Mouse (Mus musculus) frontal cortex, postnatal 14 days (tissue): ENCODE data around the gene Pde6d.

Experiments used
- DNase-seq, 2 experiments: peaks; one replicate each; pipeline ENCODE4 v3.0.0; 2022; ENCODE audit warnings: low spot score in 2 of 2

Pde6d gene

DNA sequence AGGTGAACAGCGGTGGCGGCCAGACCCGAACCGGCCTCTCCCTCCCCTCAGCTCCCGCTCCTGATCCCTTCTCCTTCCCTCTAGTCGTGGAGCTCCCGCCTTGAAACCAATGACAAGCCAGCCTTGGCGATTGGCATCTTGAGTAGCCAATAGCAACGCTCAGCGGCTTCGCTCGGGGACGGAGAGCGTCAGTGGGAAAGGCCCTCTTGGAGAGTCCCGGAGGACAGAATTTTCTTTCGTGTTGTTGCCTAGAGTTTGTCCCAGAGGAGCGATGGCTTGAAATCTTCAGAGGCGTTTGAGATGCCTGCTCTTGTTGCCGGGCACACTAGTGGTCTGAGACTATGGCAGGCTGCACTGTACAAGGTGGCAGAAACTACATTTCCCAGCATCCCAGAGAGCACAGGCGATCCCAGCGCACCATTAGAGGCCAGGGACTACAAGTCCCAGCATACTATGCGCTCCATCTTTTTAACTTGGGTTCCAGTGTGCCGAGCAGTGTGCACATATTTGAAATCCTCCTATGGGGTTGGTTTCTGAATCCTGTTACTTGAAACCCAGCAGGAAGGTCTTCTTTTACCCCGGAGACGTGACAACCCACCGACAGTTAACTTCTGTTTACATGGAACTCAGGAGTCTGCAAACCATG lies at the start of gene Pde6d, which contains the start of gene Cops7b:
Pde6d (minus strand) TSS at position 179 of the 646 bp plus-strand sequence.
Cops7b (plus strand) TSS at position 454 of the 646 bp plus-strand sequence.
- peak; percentile 94 to 97 for DNase-seq

DNA sequence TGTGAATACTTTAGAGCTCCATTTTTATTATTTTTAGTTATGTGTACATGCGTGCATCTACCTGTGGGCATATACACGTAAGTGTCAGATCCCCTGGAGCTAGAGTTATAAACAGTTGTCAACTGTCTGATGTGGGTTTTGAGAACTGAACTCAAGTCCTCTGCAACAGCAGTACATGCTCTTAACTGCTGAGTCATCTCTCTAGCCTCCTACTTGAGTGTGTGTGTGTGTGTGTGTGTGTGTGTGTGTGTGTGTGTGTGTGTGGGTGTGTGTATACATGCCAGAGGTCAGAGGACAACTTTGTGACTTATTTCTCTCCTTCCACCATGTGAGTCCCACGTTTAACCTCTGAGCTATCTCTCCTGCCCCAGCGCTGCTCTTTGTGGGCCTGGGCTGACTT lies 48.1 kb upstream of the Pde6d start:
- DNase-seq, result no peak

DNA sequence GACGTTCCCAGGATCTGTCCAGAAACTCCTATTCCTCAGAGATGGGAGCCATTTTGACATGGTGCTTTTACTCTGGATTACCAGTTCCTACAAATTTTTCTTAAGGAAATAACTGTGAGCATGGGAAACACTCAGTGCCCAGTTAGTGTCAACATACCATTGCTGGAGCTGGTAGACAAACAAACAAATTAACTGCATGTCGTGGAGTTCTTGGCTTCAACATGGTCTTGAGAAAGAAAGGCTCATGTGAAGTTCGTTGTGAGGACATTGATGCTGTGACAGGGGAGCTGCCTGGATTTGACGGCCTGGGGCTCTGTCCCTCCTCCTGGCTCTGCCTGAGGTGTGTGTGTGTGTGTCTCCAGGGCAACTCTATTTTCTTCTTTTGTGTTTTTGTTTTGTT lies 47.5 kb upstream of the Pde6d start:
- DNase-seq, result no peak

DNA sequence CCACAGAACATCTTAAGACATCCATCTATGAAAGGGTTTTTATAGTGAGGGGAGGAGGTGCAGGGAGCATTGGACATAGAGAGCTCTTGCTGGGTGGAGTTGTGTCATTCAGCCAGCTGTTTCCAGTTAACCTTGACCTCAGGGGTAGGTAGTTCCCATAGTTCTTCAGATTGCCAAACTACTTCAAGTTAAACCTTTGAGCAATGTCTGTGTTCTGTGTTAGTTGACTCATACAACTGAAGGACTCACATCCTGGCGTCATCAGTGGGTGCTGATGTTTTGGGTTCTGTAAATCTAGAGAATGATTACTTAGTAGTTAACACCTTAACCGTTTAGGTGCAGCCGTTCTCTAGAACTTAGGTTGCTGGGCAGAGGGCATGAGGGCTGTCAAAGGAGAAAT lies 45.8 kb upstream of the Pde6d start:
- DNase-seq, result no peak

DNA sequence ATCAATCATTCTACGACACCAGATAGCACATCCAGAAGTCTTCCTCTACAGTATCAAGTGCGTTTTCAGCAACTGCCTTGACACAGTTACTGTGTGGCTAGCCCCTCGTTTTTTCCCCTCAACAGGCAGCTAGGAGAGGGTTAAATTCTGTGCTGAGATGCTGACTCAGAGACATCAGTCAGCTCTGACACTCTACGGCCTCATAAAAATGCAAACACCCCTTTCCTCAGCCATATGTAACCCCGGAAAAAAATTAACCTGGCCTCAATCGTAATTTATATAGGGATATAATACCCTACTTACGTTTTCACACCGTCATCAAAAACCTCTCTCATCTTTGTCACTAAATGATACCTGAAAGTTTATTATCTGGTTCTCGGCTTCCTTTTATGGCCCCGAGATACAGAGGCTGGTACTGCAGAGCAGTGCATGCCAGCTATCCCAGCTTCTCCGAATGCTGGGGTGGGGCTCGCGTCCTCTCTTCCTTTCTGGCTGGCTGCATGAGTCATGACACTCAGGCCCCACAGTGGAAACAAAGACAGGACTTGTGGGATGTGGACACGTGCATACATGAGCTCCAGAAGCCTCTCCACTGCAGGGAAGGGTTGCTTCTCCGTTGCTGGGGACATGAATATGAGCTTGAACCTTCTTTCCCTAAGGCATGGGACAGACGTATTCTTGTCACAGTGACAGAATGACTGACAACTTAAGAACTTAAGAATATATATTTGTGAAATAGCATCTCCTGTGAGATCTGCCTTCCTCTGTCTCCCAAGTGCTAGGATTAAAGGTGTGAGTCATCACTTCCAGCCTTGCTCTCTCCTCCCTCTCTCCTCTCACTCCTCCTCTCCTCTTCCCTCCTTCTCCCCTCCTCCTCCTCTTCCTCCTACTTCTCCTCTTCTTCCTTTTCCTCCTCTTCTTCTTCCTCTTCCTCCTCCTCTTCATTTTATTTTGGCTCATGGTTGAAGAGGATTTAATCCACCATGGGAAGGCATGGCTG lies 40.9 kb upstream of the Pde6d start:
- DNase-seq, result no peak

DNA sequence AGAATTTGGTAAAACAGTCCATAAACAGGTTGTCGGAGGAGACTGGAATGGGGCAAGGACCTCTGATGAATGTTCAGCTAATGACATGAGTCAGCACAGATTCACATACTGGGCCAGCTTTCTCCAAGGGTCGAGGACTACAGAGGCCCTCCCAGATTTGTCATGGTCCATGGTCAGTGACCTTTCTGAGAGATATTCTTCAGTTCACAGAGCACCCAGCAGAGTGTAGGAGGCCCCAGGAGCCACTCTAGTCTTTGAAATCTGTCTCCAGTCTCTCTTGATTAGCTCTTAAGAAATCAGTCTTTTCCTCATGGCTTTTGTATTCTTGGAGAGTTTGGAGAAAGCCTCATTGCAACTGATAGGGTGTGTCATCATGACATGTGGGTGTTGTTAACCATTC lies 39.9 kb upstream of the Pde6d start:
- DNase-seq, result no peak

DNA sequence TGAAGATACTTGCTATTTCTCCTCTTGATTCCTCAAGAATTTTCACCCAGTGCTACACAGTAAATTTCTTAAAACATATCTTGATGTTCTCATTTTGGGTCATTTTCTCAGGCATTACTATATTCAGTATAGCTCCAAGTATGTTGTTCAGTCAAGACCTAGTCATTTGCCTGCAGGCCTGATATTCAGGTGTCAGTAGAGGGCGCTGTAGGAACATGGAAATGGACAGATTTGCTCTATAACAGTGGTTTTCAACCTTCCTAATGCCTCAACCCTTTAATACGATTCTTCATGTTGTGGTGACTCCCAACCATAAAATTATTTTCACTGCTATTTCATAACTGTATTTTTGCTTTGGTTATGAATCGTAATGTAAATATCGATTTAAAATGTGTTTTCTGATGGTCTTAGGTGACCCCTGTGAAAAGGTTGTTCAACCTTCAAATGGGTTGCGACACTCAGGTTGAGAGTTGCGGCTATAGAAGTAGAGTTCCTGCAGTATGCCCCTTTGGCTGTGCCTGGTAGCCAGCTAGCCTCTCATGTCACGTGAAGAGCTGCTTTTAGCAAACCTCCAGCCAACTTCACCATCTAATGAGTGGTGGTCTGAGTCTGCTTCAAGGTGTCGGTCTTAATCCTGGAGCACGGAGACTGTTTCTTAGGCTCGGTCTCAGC lies 36.2 kb upstream of the Pde6d start:
- DNase-seq, result peak; percentile 25 to 73

DNA sequence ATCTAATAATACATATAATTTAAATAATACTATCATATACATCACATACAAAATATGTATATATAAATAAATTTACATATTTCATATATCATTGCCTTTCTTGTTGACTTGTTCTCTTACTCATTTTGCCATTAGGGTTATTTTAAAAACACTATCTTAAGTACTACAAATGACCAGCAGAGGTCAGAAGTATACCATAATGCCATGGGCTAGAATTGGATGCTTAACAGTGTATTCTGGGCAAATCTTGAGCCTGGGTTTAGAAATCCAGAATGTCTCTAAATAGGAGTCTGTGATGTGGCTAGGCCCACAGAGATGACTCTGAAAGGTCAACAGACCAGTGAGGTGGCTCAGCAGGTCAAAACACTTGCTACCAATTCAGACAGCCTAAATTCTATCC lies 31.8 kb upstream of the Pde6d start:
- DNase-seq, result no peak

DNA sequence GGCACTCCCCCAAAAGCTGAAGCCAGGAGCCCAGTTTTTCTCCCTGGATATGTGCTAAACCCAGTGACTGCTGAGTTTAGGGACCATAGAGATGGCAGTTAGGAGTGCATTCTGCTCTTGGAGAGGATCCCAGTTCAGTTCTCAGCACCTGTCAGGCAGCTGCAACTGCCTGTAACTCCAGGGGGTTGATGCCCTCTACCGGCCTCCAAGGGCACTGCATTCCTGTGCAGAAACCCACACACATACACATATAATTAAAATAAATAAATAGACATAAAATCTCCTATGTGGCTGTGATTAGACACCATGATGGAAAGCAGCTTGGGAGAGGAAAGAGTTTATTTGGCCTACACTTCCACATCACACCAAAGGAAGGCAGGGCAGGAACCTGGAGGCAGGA lies 29.7 kb upstream of the Pde6d start:
- no peak for DNase-seq

DNA sequence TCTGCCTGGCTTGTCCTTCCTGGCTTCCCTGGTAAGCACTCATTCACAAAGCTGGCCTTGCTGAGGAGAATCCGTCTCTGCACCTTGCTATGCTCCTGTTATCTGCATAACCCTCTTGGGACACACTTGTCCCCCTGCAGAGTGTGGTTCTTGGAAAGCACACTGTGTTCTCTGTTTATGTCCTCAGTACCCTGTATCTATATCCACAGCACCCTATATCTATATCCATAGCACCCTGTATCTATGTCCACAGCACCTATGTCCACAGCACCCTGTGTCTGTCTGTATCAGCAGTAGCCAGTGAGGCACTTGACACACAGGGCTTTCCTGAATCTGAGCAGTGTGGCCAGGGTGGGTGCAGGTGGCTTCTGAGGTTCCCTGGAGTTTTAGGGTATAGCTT lies 28.5 kb upstream of the Pde6d start:
- no peak for DNase-seq

DNA sequence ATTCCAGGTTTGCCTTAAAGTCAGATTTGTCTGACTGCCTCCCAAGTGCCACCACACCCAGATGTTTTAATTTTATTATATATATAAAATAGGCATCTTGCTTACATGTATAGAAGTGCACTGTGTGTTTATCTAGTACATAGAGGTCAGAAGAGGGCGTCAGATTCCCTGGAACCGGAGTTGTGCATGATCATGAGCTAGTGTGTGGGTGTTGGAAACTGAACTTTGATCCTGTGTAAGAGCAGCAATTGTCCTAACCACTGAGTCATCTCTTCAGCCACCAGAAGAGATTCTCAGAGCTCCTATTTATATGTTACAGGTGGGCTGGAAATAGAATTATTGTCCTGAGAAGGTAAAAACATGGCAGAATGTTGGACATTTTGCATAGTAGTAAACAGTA lies 17.7 kb upstream of the Pde6d start:
- DNase-seq, result no peak

DNA sequence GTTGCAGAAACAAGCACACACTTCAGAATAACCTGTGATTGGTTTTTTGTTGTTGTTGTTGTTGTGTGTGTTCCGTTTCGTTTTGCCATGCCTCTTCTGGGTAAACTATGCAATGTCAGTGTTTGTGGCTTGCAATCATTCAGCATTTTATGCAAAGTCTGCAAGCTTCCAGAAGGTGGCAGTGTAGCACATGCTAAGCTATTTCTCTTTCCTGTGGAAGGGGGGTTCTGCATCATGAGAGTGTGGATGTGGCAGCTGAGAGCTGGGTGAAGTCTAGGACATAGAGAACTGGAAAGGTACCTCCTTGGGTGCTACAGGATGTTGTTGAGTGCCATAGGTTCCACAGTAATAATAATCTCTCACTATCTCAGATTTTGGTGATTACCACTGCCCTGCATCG lies 16.1 kb upstream of the Pde6d start:
- DNase-seq, result peak in 1 of 2 experiments; percentile 20

DNA sequence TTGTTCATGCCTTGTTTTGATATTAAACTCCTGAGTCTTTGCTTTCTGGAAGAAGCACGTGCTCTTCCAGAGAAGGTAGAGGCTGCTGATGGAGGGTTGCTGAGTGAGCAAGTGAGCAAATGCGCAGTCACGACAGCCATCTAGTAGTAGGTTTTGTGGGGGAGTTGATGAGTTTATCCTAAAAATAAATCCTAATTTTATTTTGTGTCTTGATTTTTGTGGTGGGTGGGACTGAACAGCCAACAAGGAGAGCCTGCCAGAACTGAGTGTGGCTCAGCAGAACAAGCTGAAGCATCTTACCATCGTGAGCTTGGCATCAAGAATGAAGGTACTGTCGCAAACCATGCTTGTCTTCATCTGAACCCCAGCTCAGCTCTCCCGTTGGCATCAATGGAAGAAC lies 14.1 kb upstream of the Pde6d start:
- no peak for DNase-seq

DNA sequence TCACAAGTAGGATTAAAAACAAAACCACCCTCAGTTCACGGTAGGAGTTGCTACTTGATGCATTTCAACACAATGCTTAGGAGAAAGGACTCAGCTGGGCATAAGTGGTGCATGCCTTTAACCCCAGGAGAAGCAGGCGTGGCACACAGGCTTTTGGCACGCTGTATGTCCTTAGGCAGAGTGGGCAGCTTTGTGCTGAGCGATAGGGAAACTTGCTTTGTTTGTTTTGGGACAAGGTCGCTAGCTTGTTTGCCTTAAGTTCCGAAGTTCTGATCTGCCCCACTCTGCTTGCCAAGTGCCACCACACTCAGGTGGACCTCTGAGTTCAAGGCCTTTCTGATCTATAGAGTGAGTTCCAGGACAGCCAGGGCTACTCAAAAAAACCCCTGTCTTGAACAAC lies 12.9 kb upstream of the Pde6d start:
- DNase-seq, result no peak

DNA sequence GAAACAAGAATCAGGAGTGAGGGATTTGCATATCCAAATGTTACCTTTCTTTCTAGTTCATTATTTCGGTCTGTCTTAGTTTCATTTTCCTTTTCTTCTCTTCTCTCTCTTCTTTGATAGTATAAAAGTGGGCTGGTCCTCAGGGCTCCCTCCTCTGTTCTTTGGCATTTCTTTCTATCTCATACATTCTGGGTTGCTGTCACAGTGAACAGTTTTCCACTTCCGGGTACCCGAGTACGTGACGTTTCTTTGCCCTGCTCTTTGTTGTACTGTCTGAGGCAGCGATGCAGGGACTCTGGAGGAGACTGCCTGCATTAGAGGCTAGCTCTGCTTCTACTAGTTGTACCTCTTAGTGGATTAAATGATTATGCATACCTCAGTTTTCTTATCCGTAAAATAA lies 12.1 kb upstream of the Pde6d start:
- DNase-seq, result no peak

DNA sequence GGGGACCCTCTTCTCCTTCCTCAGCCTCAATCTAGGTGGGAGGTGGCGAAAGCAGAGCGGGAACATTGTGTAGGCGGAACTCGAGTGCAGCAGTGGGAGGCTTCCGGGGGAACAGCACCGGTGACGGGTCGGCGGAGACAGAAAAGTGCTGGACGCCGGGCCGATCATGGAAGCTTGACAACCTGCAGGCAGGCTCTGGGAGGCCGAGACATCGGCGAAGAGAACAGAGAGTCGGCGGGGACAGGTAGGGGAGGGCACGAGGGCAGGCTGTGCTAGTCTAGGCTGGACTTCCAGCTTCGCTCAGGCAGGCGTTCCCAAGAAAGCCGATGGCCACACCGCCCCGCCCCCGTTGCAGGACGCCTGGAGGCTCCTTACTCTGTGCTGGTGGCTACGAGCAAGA lies 4.6 kb upstream of the Pde6d start:
- DNase-seq, result peak; percentile 62 to 74

DNA sequence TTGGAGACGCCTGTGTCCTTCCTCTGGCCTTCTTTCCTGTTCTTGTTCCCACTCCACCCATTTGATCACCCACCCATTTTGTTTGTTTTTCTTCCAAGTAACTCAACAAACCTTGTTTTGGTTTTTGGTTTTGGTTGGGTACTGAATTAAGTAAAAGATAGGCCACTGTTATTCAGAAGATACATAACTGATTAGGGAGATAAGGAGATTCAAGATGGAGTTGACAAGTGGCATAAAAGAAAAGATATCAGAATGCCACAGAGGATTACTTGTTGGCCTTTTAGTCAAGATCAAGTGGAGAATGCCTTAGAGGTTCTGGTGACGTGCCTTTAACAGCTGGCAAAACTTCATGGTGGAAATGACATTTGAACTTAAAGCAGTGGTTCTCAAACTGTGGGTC lies 1.3 kb upstream of the Pde6d start:
- no peak for DNase-seq

DNA sequence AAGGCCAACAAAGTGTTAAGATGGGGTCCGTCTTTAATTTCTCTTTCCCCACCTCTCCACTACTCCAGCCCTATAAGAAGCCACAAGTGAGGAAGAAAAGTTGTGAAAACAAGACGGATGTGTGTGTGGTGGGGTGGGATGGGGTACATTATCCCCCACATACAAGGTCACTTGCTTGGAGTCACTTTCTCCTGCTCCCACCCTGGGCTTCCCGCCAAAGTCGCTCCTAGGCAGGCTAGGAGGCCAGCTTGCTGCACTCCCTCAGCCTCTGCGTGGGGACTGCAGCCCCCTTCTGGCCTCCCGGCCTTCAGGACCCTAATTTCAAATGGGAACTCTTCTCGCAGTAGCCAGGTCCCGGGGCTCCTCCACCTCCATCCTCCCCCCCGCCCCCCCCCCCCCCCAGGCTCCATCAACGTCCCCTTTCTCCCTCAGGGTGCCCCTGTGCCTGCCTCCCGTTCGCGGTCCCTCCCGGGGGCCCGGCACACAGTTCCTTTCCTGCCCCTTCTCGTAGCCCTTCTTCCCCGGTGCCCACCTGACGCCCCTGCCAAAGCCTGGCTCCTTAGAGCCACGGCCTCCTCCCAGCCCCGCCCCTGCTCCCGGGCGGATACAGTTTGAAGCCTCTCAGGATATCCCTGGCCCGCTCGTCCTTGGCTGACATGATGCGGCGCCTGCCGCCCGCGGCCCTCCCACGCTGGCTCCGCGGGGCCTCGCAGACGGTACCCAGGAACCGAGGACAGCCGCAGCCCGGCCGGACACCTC lies 558 bp downstream of the Pde6d start:
- DNase-seq, result peak in 1 of 2 experiments; percentile 20

DNA sequence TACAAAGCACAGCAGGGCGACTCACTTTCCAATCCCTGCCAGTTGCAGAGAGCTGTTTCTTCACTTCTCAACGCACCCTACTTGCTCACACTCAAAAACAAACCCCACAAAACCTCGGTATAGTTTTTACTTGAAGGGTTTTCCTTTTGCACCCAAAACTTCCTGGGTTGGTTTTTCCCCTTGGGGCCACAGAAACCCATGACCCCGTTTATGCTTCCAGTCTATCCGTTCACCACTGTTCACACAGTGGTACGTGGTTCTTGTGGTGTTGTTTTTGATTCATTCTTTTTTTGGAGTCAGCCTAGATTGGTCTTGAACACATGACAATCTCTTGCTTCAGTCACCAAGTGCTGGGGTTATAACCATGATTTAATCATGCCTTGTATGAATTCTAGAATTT lies 2.0 kb downstream of the Pde6d start:
- no peak for DNase-seq

DNA sequence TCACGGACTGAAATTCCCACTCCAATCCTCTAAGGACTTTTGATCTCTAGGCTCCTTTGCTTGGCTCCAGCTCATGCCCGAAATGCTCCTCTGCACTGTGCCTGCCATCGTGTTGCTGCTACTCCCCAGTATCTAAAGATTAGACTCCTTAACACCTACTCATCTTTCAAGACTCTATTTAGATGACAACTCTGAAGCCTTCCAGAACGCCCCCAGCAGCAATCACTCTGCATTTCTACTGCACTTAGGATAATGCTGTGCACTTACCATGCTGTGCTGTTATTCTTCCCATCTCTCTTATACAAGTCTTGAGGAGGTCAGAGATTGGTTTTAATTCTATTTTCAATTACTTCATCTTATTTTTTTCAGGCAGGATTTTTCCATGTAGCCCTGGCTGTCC lies 10.5 kb downstream of the Pde6d start:
- DNase-seq, result no peak

DNA sequence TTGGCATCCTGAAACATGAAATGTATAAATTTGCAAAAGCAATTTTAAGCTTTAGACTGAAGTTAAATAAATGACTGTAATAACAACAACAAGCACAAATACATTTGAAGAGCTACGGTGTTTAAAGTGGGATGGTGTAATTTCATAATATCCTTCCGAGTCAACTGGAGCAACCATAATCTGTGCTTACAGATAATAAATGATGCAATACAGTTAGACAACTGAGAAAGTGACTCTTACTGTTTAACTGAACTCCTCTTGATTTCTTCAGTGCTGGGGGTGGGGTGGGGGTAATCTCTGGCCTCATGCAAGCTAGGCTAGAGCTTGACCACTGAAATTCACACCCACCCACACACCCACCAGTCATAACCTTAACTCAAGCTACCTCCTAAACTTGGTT lies 11.0 kb downstream of the Pde6d start:
- DNase-seq, result no peak
